Mouse (Mus musculus): Measurements from ENCODE around the gene Slx4ip. TPM values are rescaled to one million over a fixed set of nuclear protein-coding genes. Genes with fewer than 3 reads are reported as not detected.

The Slx4ip gene
- polyA plus RNA-seq, 1 experiment = 3.0 TPM

DNA sequence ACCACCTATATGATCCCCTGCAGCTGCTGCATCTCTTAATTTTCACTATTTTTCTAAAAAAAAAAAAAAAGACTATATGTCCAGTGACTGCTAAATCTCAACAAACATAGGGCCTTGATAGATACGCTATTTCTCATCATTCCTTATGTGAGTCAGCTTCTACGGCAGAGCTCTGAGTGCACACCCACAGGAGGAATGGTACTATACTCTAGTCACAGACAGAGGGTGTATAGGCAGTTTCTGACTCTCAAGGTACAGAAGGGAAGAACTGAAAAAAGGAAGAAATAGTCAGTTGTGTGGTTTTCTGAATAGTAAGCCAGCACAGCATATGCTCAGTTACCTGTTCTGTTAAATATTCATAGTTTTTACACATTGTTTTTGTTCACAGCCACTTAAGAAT lies 123.4 kb downstream of the Slx4ip start:
- H3K4me3 ChIP-seq (replicated peaks; ENCODE audit: insufficient read depth, low read depth, low read length) = no peak overlapping the region
- H3K27me3 ChIP-seq (ENCODE audit: control insufficient read depth, insufficient read depth, low read length) = no peaks in the 10 kb centered on the region
- WGBS = 96% methylated on average over 2 of the region's 2 CpGs
- no peaks in the 10 kb centered on the region; the same call in 1 of the 2 replicates for H3K4me1 ChIP-seq (ENCODE audit: control insufficient read depth, insufficient read depth, low read length)
- H3K27ac ChIP-seq (ENCODE audit: insufficient read depth, low read length) = no peak overlapping the region
- TF ChIP-seq CTCF (IDR thresholded peaks at IDR 0.05; ENCODE audit: borderline replicate concordance, insufficient read depth, low read depth, low read length) = no peak
- no peak for TF ChIP-seq POLR2A (IDR thresholded peaks at IDR 0.05; ENCODE audit: borderline replicate concordance, insufficient read depth, low read length)
- no peak for DNase-seq

DNA sequence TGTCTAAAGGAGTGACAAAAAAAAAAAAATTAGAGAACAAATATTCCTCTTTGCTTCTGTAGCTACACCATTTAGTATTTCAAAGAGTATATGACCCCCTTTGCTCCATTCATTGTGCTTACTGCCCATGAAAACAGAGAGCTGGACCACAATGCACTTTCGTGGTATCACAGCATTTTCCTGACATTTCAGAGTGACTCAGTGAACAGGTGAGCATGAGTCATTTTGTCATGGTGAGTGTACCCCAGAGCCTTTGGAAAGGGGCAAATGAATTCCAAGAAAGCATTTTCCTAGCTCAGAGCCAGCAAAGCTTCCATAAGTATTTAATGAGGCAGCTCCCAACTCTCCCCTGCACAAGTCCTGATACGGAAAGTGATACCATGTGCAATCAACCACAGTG lies 153.1 kb downstream of the Slx4ip start:
- Histone ChIP-seq H3K27ac (ENCODE audit: insufficient read depth, low read length) (no peak overlapping the region), H3K4me1 (ENCODE audit: control insufficient read depth, insufficient read depth, low read length) (no peaks in the 10 kb centered on the region), H3K4me3 (replicated peaks; ENCODE audit: insufficient read depth, low read depth, low read length) (no peak overlapping the region), H3K27me3 (ENCODE audit: control insufficient read depth, insufficient read depth, low read length) (no peaks in the 10 kb centered on the region)
- TF ChIP-seq POLR2A (IDR thresholded peaks at IDR 0.05; ENCODE audit: borderline replicate concordance, insufficient read depth, low read length) (no peak), CTCF (IDR thresholded peaks at IDR 0.05; ENCODE audit: borderline replicate concordance, insufficient read depth, low read depth, low read length) (no peak)
- no peak for DNase-seq
- WGBS = 77% methylated on average over 2 of the region's 2 CpGs

DNA sequence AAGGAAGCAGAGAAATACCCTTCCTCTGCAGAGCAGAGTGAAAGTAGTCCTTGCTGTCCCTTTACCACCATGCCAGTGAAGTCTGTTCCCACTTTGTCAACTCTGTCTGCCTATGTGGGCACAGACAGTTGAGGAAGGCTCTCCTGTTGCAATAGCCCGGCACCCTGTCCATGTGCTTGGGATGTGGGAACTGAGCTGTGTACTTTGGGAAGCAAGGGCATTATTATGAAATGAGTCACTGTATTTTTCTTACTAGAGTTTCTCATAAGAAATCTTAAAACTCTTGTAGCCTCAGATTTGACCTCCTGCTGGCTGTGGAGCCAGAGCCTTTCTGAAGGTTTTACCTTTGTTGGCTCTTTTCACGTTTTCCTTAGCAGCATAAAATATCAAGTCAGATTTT lies 158.3 kb downstream of the Slx4ip start:
- Histone ChIP-seq H3K4me3 (replicated peaks; ENCODE audit: insufficient read depth, low read depth, low read length) (no peak overlapping the region), H3K27ac (ENCODE audit: insufficient read depth, low read length) (no peak overlapping the region; the same call in 1 of the 2 replicates), H3K27me3 (ENCODE audit: control insufficient read depth, insufficient read depth, low read length) (no peaks in the 10 kb centered on the region), H3K4me1 (ENCODE audit: control insufficient read depth, insufficient read depth, low read length) (no peaks in the 10 kb centered on the region; the same call in 1 of the 2 replicates)
- 78% methylated on average over 2 of the region's 2 CpGs for WGBS
- DNase-seq = no peak
- TF ChIP-seq CTCF (IDR thresholded peaks at IDR 0.05; ENCODE audit: borderline replicate concordance, insufficient read depth, low read depth, low read length) = no peak
- TF ChIP-seq POLR2A (IDR thresholded peaks at IDR 0.05; ENCODE audit: borderline replicate concordance, insufficient read depth, low read length) = no peak

DNA sequence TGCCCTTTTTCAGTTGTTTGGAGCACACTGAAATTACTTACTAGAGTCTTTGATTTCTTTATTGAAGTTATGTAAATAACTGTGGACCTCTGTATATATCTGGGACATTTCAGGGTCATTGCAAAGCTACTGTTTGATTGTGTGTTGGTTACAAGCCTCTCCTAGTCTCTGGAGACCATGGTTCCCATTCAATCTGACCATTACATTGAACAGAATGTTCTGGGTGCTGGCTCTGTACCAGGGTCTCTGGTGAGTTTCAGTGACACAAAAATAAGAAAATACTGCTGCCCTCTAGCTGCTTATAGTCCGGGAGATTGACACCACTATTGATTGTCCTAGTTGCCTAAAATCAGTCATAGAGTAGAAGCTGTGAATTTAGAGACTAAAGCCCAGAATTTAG lies 158.9 kb downstream of the Slx4ip start:
- Histone ChIP-seq H3K27me3 (ENCODE audit: control insufficient read depth, insufficient read depth, low read length) (no peaks in the 10 kb centered on the region), H3K27ac (ENCODE audit: insufficient read depth, low read length) (no peak overlapping the region), H3K4me3 (replicated peaks; ENCODE audit: insufficient read depth, low read depth, low read length) (no peak overlapping the region), H3K4me1 (ENCODE audit: control insufficient read depth, insufficient read depth, low read length) (no peaks in the 10 kb centered on the region; the same call in 1 of the 2 replicates)
- 79% methylated on average over 1 of the region's 1 CpGs for WGBS
- no peak for TF ChIP-seq POLR2A (IDR thresholded peaks at IDR 0.05; ENCODE audit: borderline replicate concordance, insufficient read depth, low read length)
- no peak for TF ChIP-seq CTCF (IDR thresholded peaks at IDR 0.05; ENCODE audit: borderline replicate concordance, insufficient read depth, low read depth, low read length)
- DNase-seq = no peak

DNA sequence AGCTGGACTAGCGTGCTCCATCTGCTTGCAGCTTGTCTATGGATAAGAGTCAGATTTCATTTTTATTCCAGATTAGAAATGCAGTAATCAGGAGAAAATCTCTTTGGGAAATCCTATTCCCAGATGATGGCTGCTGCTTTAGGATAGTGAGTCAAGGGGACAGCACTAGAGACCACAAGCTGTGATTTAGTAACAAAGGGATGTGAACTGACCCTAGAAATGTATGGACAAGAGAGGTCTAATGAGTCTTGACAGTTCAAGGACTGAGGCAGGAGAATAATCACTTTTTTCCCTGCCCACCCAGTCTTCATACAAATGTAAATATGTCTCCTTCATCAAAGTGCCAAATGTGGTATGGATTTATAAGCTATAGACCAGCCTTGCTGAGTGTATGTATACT lies 172.8 kb downstream of the Slx4ip start:
- no peaks in the 10 kb centered on the region for H3K27me3 ChIP-seq (ENCODE audit: control insufficient read depth, insufficient read depth, low read length)
- H3K4me3 ChIP-seq (replicated peaks; ENCODE audit: insufficient read depth, low read depth, low read length) = no peak overlapping the region
- WGBS = 96% methylated on average over 1 of the region's 1 CpGs
- TF ChIP-seq CTCF (IDR thresholded peaks at IDR 0.05; ENCODE audit: borderline replicate concordance, insufficient read depth, low read depth, low read length) (no peak), POLR2A (IDR thresholded peaks at IDR 0.05; ENCODE audit: borderline replicate concordance, insufficient read depth, low read length) (no peak)
- no peaks in the 10 kb centered on the region for H3K4me1 ChIP-seq (ENCODE audit: control insufficient read depth, insufficient read depth, low read length)
- H3K27ac ChIP-seq (ENCODE audit: insufficient read depth, low read length) = no peak overlapping the region
- no peak for DNase-seq

DNA sequence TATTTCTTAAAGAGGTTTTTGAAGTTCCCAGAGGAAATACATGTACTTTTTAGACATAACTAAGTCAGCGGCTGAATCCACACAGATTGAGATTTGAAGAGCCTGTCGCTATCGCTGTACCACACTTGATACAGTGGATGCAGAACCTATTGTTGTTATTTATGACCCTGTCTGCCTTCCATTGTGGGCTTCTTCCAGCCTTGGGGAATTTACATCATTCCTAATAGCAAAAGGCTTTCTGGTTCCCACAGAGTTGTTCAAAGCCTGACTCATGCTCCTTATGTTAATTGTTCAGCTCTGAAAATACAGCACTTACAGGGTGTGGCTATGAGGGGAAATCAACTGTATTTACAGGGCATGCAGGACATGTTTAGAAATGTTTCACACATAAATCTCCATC lies 173.5 kb downstream of the Slx4ip start:
- DNase-seq = no peak
- TF ChIP-seq POLR2A (IDR thresholded peaks at IDR 0.05; ENCODE audit: borderline replicate concordance, insufficient read depth, low read length) (no peak), CTCF (IDR thresholded peaks at IDR 0.05; ENCODE audit: borderline replicate concordance, insufficient read depth, low read depth, low read length) (no peak)
- no peak overlapping the region for H3K27ac ChIP-seq (ENCODE audit: insufficient read depth, low read length)
- no peak overlapping the region for H3K4me3 ChIP-seq (replicated peaks; ENCODE audit: insufficient read depth, low read depth, low read length)
- WGBS = 77% methylated on average over 3 of the region's 3 CpGs
- H3K27me3 ChIP-seq (ENCODE audit: control insufficient read depth, insufficient read depth, low read length) = no peaks in the 10 kb centered on the region
- H3K4me1 ChIP-seq (ENCODE audit: control insufficient read depth, insufficient read depth, low read length) = no peaks in the 10 kb centered on the region

DNA sequence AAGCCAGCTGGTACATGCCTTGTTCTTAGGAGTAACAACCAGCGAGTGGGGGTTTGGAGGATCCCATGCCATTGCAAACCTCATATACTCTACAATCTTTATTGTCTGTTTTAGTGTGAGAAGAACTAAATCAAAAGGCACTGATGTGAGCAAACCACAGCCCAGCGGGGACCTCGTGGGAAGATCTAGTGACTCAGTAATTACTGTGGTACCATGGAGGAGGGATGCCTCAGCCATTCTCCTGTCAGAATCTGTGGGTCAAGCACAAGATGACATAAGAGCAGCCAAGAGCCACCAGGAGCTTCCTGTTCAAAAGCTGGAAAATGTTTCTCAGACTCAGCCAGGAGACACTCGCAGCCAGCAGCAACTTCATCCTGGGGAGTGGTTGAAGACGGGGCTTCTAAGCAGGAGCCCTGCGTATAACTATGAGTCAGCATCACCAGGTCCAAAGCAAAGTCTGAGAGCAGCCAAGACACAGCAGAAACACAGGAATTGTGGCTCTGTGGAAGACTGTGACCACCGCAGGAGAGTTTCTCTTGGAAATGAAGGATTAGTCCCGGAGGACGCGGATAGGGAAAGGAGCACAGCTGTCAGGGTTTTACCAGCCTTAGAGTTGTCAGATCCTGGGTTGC lies 176.6 kb downstream of the Slx4ip start:
- DNase-seq = peak in 1 of 2 experiments; percentile 29

More for the DNA sequence above, 176.6 kb downstream of the Slx4ip start:
- no peaks in the 10 kb centered on the region for H3K27me3 ChIP-seq (ENCODE audit: control insufficient read depth, insufficient read depth, low read length)
- TF ChIP-seq POLR2A (IDR thresholded peaks at IDR 0.05; ENCODE audit: borderline replicate concordance, insufficient read depth, low read length) (no peak), CTCF (IDR thresholded peaks at IDR 0.05; ENCODE audit: borderline replicate concordance, insufficient read depth, low read depth, low read length) (no peak)
- no peaks in the 10 kb centered on the region for H3K4me1 ChIP-seq (ENCODE audit: control insufficient read depth, insufficient read depth, low read length)
- no peak overlapping the region for H3K4me3 ChIP-seq (replicated peaks; ENCODE audit: insufficient read depth, low read depth, low read length)
- H3K27ac ChIP-seq (ENCODE audit: insufficient read depth, low read length) = no peak overlapping the region
- 34% methylated on average over 10 of the region's 10 CpGs for WGBS
